Mouse (Mus musculus): Measurements from ENCODE around the gene Zfp648. TPM values are rescaled to one million over a fixed set of nuclear protein-coding genes. Genes with fewer than 3 reads are reported as not detected.

The Zfp648 gene
- total and polyA plus RNA-seq, 3 experiments, result not detected

DNA sequence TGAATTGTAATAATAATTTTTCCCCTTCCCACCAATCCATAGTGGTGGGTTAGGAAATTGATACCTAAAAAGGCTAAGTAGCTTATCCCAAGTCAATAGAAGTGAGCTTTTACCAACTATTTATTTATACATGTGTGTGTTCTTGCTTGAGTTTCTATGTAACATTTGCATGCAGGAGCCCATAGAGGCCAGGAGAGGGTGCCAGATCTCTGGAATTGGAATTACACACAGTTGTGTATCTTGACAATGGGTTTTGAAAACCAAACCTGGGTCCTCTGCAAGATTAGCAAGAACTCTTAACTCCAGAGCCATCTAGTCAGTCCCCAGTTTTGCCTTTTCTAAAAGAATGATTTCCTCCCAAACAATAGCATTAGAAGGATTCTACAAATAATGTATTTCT lies 37.9 kb downstream of the Zfp648 start:
- dilution Hi-C loops (cut with MboI; ENCODE audit: extremely low pct_ligation_motif_present, extremely low pct_unique_long_range_greater_than_20kb, low sequenced_read_pairs), result no loop called here
- no peak overlapping the region for H3K4me2 ChIP-seq (ENCODE audit: insufficient read depth, low read depth, poor library complexity, severe bottlenecking)
- no peaks in the 10 kb centered on the region for H3K79me2 ChIP-seq (replicated peaks; ENCODE audit: control insufficient read depth, extremely low read depth, insufficient read depth, poor library complexity, severe bottlenecking)
- no peak overlapping the region for H3K9ac ChIP-seq (ENCODE audit: insufficient read depth, low read depth)
- DNase-seq (ENCODE audit: extremely low read depth), result peak; percentile 25
- no peaks in the 10 kb centered on the region for H3K4me1 ChIP-seq (ENCODE audit: control insufficient read depth in 1 of 2, insufficient read depth in 2 of 2)
- in situ Hi-C loops (cut with MboI; ENCODE audit: low pct_ligation_motif_present, low pct_unique_long_range_greater_than_20kb, low sequenced_read_pairs), result no loop called here
- H3K9me3 ChIP-seq (replicated peaks; ENCODE audit: low read length), result no peaks in the 10 kb centered on the region
- H3K36me3 ChIP-seq (replicated peaks in 1 of 2; ENCODE audit: control insufficient read depth in 1 of 2, insufficient read depth in 1 of 2, low read length in 1 of 2), result no peaks in the 10 kb centered on the region
- TF ChIP-seq SMC3 (IDR thresholded peaks at IDR 0.05; ENCODE audit: low read depth, low read length), result peak; percentile 53
- no peak for TF ChIP-seq EP300 (IDR thresholded peaks at IDR 0.05; ENCODE audit: low read length)
- no peak for TF ChIP-seq MAFK (IDR thresholded peaks at IDR 0.05; ENCODE audit: insufficient replicate concordance, low read length)
- peak; percentile 73 for TF ChIP-seq RAD21 (IDR thresholded peaks at IDR 0.05; ENCODE audit: low read depth, low read length)
- no peak for TF ChIP-seq TCF12 (IDR thresholded peaks at IDR 0.05; ENCODE audit: low read depth, low read length)
- no peak for TF ChIP-seq USF1 (IDR thresholded peaks at IDR 0.05; ENCODE audit: low read depth, low read length)
- no peak for TF ChIP-seq GABPA (IDR thresholded peaks at IDR 0.05; ENCODE audit: insufficient replicate concordance, low read depth, low read length)
- no peak for TF ChIP-seq UBTF (IDR thresholded peaks at IDR 0.05; ENCODE audit: low read depth, low read length)
- peak in 1 of 2 experiments; percentile 64; a peak in 2 of 4 replicates for TF ChIP-seq CTCF (conservative IDR thresholded peaks at IDR 0.05 in 1 of 2, IDR thresholded peaks at IDR 0.05 in 1 of 2; ENCODE audit: low read depth in 2 of 2, low read length in 2 of 2)
- TF ChIP-seq RCOR1 (conservative IDR thresholded peaks at IDR 0.05; ENCODE audit: low read depth, low read length), result no peak
- TF ChIP-seq TBP (conservative IDR thresholded peaks at IDR 0.05; ENCODE audit: low read depth, low read length), result no peak
- TF ChIP-seq ZC3H11A (IDR thresholded peaks at IDR 0.05; ENCODE audit: low read depth, low read length), result no peak
- no peak for TF ChIP-seq ZMIZ1 (IDR thresholded peaks at IDR 0.05; ENCODE audit: low read depth, low read length)
- TF ChIP-seq ZKSCAN1 (IDR thresholded peaks at IDR 0.05; ENCODE audit: borderline replicate concordance, low read depth, low read length), result no peak
- TF ChIP-seq CHD2 (IDR thresholded peaks at IDR 0.05; ENCODE audit: low read length), result no peak
- H3K27ac ChIP-seq (ENCODE audit: insufficient read depth, low read depth), result no peak overlapping the region
- H3K4me3 ChIP-seq (replicated peaks in 1 of 3; ENCODE audit: low read depth in 2 of 3, low read length in 2 of 3, poor library complexity in 1 of 3), result no peak overlapping the region
- no peaks in the 10 kb centered on the region for H3K27me3 ChIP-seq (replicated peaks)

GRCm38 (mm10) chr1:154251186-154251585 lies 50.2 kb downstream of the Zfp648 start:
- H3K36me3 ChIP-seq (replicated peaks in 1 of 2; ENCODE audit: control insufficient read depth in 1 of 2, insufficient read depth in 1 of 2, low read length in 1 of 2), result no peaks in the 10 kb centered on the region
- dilution Hi-C loops (cut with MboI; ENCODE audit: extremely low pct_ligation_motif_present, extremely low pct_unique_long_range_greater_than_20kb, low sequenced_read_pairs), result no loop called here
- in situ Hi-C loops (cut with MboI; ENCODE audit: low pct_ligation_motif_present, low pct_unique_long_range_greater_than_20kb, low sequenced_read_pairs), result no loop called here

More at GRCm38 (mm10) chr1:154251186-154251585, 50.2 kb downstream of the Zfp648 start:
- no peaks in the 10 kb centered on the region for H3K79me2 ChIP-seq (replicated peaks; ENCODE audit: control insufficient read depth, extremely low read depth, insufficient read depth, poor library complexity, severe bottlenecking)
- H3K9ac ChIP-seq (ENCODE audit: insufficient read depth, low read depth), result no peak overlapping the region
- H3K4me1 ChIP-seq (ENCODE audit: control insufficient read depth in 1 of 2, insufficient read depth in 2 of 2), result no peaks in the 10 kb centered on the region
- H3K4me2 ChIP-seq (ENCODE audit: insufficient read depth, low read depth, poor library complexity, severe bottlenecking), result no peak overlapping the region
- H3K9me3 ChIP-seq (replicated peaks; ENCODE audit: low read length), result no peaks in the 10 kb centered on the region
- no peak overlapping the region for H3K4me3 ChIP-seq (replicated peaks in 1 of 3; ENCODE audit: low read depth in 2 of 3, low read length in 2 of 3, poor library complexity in 1 of 3)
- DNase-seq (ENCODE audit: extremely low read depth), result no peak
- TF ChIP-seq JUN (IDR thresholded peaks at IDR 0.05; ENCODE audit: insufficient read depth, low read depth, low read length) (no peak), CTCF (conservative IDR thresholded peaks at IDR 0.05 in 1 of 2, IDR thresholded peaks at IDR 0.05 in 1 of 2; ENCODE audit: low read depth in 2 of 2, low read length in 2 of 2) (no peak), RAD21 (IDR thresholded peaks at IDR 0.05; ENCODE audit: low read depth, low read length) (no peak), KAT2A (IDR thresholded peaks at IDR 0.05; ENCODE audit: insufficient replicate concordance, low read length) (no peak), CHD2 (IDR thresholded peaks at IDR 0.05; ENCODE audit: low read length) (no peak), GABPA (IDR thresholded peaks at IDR 0.05; ENCODE audit: insufficient replicate concordance, low read depth, low read length) (no peak), CHD1 (IDR thresholded peaks at IDR 0.05; ENCODE audit: low read depth, low read length) (no peak), ZNF384 (IDR thresholded peaks at IDR 0.05; ENCODE audit: low read depth, low read length) (no peak), MAZ (IDR thresholded peaks at IDR 0.05; ENCODE audit: low read depth, low read length) (no peak), POLR2AphosphoS2 (IDR thresholded peaks at IDR 0.05; ENCODE audit: low read depth, low read length) (no peak), ELF1 (IDR thresholded peaks at IDR 0.05; ENCODE audit: low read depth, low read length) (no peak), ETS1 (conservative IDR thresholded peaks at IDR 0.05; ENCODE audit: low read depth, low read length) (no peak)
- no peaks in the 10 kb centered on the region for H3K27me3 ChIP-seq (replicated peaks)
- H3K27ac ChIP-seq (ENCODE audit: insufficient read depth, low read depth), result no peak overlapping the region

Measured in CH12.LX (cell line).